Mouse (Mus musculus): Measurements from ENCODE around the gene Slc2a6. TPM values are rescaled to one million over a fixed set of nuclear protein-coding genes. Genes with fewer than 3 reads are reported as not detected.
A peak's percentile ranks its signal among the peaks of the same experiment; 100 is the strongest.

Slc2a6 gene
- 8.3 and 9.3 TPM in 2 replicates for polyA plus RNA-seq (2015; fragmentation: Nextera tagmentation; extraction: Ambion mirVana)

DNA sequence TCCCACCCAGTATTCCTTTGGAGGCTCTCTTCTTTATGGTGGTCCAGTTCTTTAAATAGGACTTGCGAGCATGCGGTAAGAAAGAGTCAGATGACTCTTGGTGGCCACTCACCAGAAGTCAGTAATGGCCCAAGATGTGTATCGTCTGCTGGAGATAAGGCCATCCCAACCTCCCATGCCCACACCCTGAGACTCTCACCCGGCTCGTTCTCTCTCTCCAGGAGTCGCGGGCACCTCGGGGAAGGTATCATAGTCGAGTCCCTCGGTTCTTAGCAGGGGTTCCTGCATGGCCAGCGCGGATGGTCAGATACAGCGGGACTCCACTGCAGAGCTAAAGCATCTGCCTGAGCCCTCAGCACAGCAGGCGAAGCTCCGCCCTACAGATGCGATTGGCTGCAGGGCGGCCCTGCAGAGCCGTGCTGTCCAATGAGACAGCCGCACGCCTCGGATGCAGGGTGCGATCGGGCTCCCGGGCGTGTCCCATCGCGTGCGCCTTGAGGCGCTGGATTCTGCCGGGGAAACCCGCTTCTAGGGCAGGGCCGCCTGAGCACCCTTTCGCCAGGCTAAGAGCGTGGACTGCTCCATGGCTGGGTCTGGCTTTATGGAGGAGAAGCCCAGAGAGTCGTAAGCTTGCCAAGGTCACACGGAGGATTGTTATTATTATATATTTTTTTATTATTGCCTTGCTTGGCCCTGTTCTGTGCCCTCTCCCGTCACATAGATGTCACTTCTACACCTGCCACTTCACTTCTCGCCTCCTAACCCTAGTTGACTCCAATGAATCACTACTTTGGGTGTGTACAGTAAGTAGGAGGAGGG is at the start of gene Slc2a6:
Gene Slc2a6, minus strand, starts transcription at position 381 of the 819 bp plus-strand sequence.
- no peaks in the 10 kb centered on the region for H3K9me3 ChIP-seq
- peaks cover 22% of the 10 kb centered on the region for H3K4me1 ChIP-seq (replicated peaks)
- no peaks in the 10 kb centered on the region for H3K36me3 ChIP-seq
- WGBS, result 3% methylated on average over 38 of the region's 38 CpGs
- peak within 1 kb of the TSS; percentile 41 for H3K4me3 ChIP-seq
- ATAC-seq (ENCODE audit: low read depth), result peak; percentile 99
- H3K27me3 ChIP-seq, result peaks cover 17% of the 10 kb centered on the region
- peak within 1 kb of the TSS; percentile 61; the same call in 1 of the 2 replicates for H3K27ac ChIP-seq (replicated peaks)
- H3K9ac ChIP-seq, result peak within 1 kb of the TSS; percentile 72
- peak within 1 kb of the TSS; percentile 60 for H3K4me2 ChIP-seq

DNA sequence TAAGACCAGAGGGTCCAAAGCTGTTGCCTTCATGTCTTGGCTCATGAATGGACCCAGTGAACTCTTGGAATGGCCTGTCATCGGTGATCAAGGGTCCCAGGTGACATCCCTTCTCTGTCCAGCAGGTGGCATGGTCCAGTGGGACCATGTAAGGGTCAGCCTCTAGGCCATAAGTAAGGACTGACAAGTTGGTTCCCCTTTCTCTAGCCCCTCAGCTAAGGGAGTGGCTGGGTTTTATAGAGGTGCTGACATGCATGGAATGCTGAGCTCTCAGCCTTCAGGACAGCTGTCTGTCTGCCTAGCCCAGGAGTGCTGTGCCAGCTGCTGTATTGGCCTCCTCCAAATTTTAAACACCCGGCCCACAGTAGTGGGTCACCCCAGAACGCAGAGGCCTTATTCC is 47.7 kb upstream of the Slc2a6 start:
- H3K9ac ChIP-seq, result no peak overlapping the region
- peaks cover 43% of the 10 kb centered on the region for H3K4me1 ChIP-seq (replicated peaks)
- H3K9me3 ChIP-seq, result no peaks in the 10 kb centered on the region
- H3K36me3 ChIP-seq, result no peaks in the 10 kb centered on the region
- no peak overlapping the region for H3K4me3 ChIP-seq
- H3K4me2 ChIP-seq, result no peak overlapping the region
- no peak overlapping the region for H3K27ac ChIP-seq (replicated peaks)
- H3K27me3 ChIP-seq, result no peaks in the 10 kb centered on the region; the same call in 1 of the 2 replicates
- no peak for ATAC-seq (ENCODE audit: low read depth)
- 69% methylated on average over 3 of the region's 3 CpGs for WGBS

DNA sequence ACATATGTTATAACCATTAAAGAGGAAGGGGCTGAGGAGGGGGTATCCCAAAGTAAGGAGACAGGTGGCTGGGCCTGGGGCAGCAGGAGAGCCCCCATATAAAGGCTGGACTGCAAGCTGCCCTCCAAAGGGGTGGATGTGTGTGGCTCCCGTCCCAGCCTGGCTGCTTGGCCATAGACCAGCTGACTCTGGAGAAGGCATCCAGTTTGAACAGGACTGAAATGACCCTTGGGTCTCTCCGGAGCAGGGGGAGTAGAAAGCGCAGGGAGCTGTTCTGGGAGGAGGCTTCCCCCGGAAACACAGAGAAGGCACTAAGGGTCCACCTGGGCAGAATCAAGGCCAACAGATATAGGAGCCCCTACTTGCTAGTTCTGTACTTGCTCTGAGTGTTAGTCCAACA is 47.0 kb upstream of the Slc2a6 start:
- Histone ChIP-seq H3K27ac (replicated peaks) (no peak overlapping the region), H3K27me3 (no peaks in the 10 kb centered on the region; the same call in 1 of the 2 replicates), H3K4me2 (no peak overlapping the region), H3K9ac (no peak overlapping the region), H3K36me3 (no peaks in the 10 kb centered on the region), H3K9me3 (no peaks in the 10 kb centered on the region), H3K4me3 (no peak overlapping the region), H3K4me1 (replicated peaks) (peaks cover 41% of the 10 kb centered on the region)
- no peak for ATAC-seq (ENCODE audit: low read depth)
- 88% methylated on average over 4 of the region's 4 CpGs for WGBS

DNA sequence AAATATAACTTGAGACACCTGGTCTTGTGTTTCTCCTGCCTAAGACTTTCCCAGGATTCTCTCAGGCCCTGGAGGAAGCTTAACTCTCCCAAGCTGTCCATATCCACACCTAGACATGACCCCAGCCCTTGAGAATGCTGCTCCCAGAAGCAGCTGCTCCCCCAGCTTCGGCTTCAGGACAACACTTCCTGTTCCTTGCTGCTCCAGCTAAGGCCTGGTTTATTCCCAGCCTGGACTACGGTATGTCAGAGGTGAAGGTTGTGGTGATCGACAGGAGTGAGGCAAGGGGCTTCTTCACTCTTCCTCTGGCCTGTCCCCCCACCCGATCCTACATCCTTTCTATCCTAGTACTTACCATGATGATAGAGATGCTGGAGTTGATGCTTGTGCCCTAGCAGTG is 45.6 kb upstream of the Slc2a6 start:
- ATAC-seq (ENCODE audit: low read depth), result no peak
- no peaks in the 10 kb centered on the region for H3K36me3 ChIP-seq
- WGBS, result 75% methylated on average over 4 of the region's 4 CpGs
- H3K27ac ChIP-seq (replicated peaks), result no peak overlapping the region
- H3K9ac ChIP-seq, result no peak overlapping the region
- H3K27me3 ChIP-seq, result no peaks in the 10 kb centered on the region; the same call in 1 of the 2 replicates
- no peak overlapping the region for H3K4me2 ChIP-seq
- H3K4me1 ChIP-seq (replicated peaks), result peaks cover 27% of the 10 kb centered on the region
- H3K4me3 ChIP-seq, result no peak overlapping the region
- no peaks in the 10 kb centered on the region for H3K9me3 ChIP-seq

DNA sequence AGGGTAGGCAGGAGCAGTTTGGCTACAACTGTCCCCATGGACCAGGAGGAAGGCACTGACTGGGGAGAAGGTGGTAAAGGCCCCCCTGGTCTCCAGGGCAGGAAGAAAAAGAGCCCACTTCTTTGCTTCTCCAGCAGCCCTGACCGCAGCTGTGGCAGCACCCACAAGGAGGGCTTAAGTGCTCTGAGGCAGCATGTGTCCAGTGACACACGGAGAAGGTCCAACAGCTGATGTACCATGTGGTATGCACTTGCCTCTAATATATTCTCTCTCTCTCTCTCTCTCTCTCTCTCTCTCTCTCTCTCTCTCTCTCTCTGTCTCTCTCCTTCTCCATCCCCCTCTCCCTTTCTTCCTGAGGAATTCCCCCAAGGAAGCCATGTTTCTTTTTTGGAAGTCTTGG is 44.2 kb upstream of the Slc2a6 start, which contains the start of gene Mymk:
Gene Mymk, minus strand, starts transcription at position 202 of the 400 bp plus-strand sequence.
- no peaks in the 10 kb centered on the region for H3K9me3 ChIP-seq
- H3K27me3 ChIP-seq, result no peaks in the 10 kb centered on the region; the same call in 1 of the 2 replicates
- no peak within 1 kb of the TSS for H3K4me3 ChIP-seq
- no peak for ATAC-seq (ENCODE audit: low read depth)
- H3K4me2 ChIP-seq, result no peak within 1 kb of the TSS
- WGBS, result 88% methylated on average over 2 of the region's 2 CpGs
- H3K27ac ChIP-seq (replicated peaks), result 0 out of 2 replicates have a peak within 1 kb of the TSS, but pooled peaks have one; percentile 13
- H3K9ac ChIP-seq, result no peak within 1 kb of the TSS
- no peaks in the 10 kb centered on the region for H3K36me3 ChIP-seq
- peaks cover 23% of the 10 kb centered on the region for H3K4me1 ChIP-seq (replicated peaks)

DNA sequence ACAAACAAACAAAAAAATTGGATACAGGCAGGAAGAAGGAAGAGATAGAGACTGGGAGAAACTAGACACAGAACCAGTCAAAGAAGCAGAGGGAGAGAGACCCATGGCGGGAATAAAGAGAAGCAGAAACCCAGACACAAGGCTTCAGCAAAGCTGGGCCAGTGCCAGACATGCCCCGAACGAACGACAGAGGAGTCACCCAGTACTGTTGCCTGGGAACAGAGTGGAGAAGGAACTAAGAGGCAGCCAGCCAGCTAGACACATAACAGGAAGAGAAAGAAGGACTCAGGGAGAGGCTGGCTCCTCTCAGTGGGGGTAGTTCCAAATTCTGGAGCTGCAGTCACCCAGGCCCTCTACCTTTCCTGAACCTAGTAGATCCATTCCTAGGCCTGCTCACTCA is 43.3 kb upstream of the Slc2a6 start:
- 39% methylated on average over 4 of the region's 4 CpGs for WGBS
- no peaks in the 10 kb centered on the region for H3K9me3 ChIP-seq
- H3K36me3 ChIP-seq, result no peaks in the 10 kb centered on the region
- no peak overlapping the region for H3K9ac ChIP-seq
- H3K4me1 ChIP-seq (replicated peaks), result peaks cover 23% of the 10 kb centered on the region
- no peak overlapping the region for H3K4me3 ChIP-seq
- ATAC-seq (ENCODE audit: low read depth), result peak; percentile 61; the same call in 1 of the 2 replicates
- H3K4me2 ChIP-seq, result no peak overlapping the region
- 0 out of 2 replicates have a peak overlapping the region, but pooled peaks have one; percentile 13 for H3K27ac ChIP-seq (replicated peaks)
- no peaks in the 10 kb centered on the region; the same call in 1 of the 2 replicates for H3K27me3 ChIP-seq

DNA sequence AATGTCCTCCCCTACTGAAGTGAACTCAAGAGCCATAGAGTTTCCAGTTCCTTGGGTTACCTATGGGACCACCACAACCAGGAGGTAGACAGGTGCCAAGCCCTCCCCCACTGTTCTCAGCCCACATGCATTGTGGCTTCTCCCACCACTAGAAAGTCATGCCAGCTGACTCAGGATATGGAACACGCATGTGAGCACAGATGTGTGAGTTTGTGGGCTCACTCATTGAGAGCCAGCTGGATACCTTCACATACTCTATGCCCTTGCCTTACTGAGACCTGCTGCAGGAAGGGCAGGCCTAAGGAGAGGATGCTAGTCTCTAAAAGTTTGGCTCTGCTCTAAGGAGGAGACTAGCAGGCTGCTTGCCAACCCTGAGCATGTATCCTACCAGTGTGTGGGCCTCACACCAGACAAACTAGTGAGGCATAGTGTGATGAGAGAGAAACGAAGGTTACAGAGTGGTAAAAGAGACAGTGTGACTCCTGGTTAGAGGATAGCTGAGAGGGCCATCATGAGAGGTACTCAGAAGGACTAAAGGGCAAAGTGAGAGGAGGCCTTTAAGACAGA is 42.5 kb upstream of the Slc2a6 start:
- Histone ChIP-seq H3K4me3 (no peak overlapping the region), H3K4me2 (no peak overlapping the region), H3K36me3 (no peaks in the 10 kb centered on the region), H3K27me3 (no peaks in the 10 kb centered on the region; the same call in 1 of the 2 replicates), H3K4me1 (replicated peaks) (peaks cover 23% of the 10 kb centered on the region), H3K9me3 (no peaks in the 10 kb centered on the region), H3K27ac (replicated peaks) (no peak overlapping the region), H3K9ac (no peak overlapping the region)
- 82% methylated on average over 2 of the region's 2 CpGs for WGBS
- ATAC-seq (ENCODE audit: low read depth), result no peak

DNA sequence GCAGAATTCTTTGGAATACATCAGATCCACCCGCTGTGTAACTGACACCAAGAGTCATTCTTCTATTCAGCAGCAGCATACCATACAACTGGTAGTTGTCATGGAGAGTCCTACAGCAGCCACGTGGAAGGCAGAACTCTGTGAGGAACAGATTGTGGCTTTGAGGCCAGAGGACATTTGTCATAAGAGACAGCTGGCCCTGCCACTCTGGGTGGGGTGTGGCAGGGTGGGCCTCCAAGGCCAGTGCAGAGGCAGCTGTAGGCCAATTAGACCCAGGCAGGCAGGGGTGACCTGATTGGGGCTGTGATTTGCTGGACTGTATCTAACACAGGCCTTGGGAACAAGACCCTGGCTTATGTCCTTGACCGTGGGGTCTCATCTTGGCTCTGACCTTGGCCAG is 41.8 kb upstream of the Slc2a6 start:
- WGBS, result 40% methylated on average over 3 of the region's 3 CpGs
- no peak overlapping the region for H3K9ac ChIP-seq
- no peak overlapping the region for H3K4me3 ChIP-seq
- H3K36me3 ChIP-seq, result no peaks in the 10 kb centered on the region
- no peaks in the 10 kb centered on the region; the same call in 1 of the 2 replicates for H3K27me3 ChIP-seq
- peaks cover 23% of the 10 kb centered on the region for H3K4me1 ChIP-seq (replicated peaks)
- no peaks in the 10 kb centered on the region for H3K9me3 ChIP-seq
- no peak overlapping the region for H3K4me2 ChIP-seq
- H3K27ac ChIP-seq (replicated peaks), result no peak overlapping the region
- ATAC-seq (ENCODE audit: low read depth), result no peak

DNA sequence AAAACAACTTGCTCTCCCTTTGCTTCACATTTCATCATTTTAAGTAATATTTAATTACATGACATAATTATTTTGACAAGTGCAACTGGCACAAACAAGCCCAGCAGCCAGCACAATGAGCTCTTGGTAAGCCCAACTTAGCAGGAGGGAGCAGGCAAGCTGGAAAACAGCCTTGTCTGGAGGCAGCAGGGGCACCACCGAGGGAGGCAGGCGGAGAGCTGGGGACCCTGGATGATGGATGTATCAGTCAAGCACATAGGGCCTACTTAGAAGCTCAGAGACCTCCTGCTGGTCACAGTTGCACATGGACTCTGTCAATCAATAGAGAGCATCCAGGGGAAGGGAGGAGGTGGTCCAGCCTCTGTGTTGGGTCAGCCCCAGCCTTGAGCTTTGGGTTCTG is 40.2 kb upstream of the Slc2a6 start:
- H3K4me3 ChIP-seq, result no peak overlapping the region
- no peaks in the 10 kb centered on the region for H3K9me3 ChIP-seq
- H3K36me3 ChIP-seq, result no peaks in the 10 kb centered on the region
- H3K4me1 ChIP-seq (replicated peaks), result peaks cover 23% of the 10 kb centered on the region
- H3K27ac ChIP-seq (replicated peaks), result no peak overlapping the region
- H3K4me2 ChIP-seq, result no peak overlapping the region
- no peak overlapping the region for H3K9ac ChIP-seq
- ATAC-seq (ENCODE audit: low read depth), result no peak
- no peaks in the 10 kb centered on the region; the same call in 1 of the 2 replicates for H3K27me3 ChIP-seq
- WGBS, result 28% methylated on average over 2 of the region's 2 CpGs

DNA sequence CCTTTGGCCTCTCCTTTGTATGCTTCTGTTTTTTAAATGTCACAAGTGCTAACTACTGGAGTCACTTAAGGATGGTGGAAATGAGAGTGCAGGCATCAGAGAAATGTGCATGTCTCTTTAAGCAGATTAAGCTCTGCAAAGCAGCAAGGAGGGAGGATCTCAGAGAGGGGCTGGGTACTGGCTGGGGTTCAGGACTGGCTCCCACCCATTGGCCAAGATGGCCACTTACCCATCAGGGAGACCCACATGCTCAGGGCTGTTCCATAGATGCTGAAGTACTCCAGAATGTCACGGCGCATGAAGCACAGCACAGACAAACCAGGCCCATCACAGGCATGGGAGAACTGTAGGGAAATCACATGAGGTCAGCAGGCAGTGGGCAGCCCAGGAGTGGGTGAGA is 39.3 kb upstream of the Slc2a6 start:
- H3K9ac ChIP-seq, result no peak overlapping the region
- peaks cover 23% of the 10 kb centered on the region for H3K4me1 ChIP-seq (replicated peaks)
- no peaks in the 10 kb centered on the region for H3K27me3 ChIP-seq
- ATAC-seq (ENCODE audit: low read depth), result no peak
- no peaks in the 10 kb centered on the region for H3K36me3 ChIP-seq
- no peak overlapping the region for H3K27ac ChIP-seq (replicated peaks)
- H3K9me3 ChIP-seq, result no peaks in the 10 kb centered on the region
- H3K4me3 ChIP-seq, result no peak overlapping the region
- no peak overlapping the region for H3K4me2 ChIP-seq
- 87% methylated on average over 2 of the region's 2 CpGs for WGBS

DNA sequence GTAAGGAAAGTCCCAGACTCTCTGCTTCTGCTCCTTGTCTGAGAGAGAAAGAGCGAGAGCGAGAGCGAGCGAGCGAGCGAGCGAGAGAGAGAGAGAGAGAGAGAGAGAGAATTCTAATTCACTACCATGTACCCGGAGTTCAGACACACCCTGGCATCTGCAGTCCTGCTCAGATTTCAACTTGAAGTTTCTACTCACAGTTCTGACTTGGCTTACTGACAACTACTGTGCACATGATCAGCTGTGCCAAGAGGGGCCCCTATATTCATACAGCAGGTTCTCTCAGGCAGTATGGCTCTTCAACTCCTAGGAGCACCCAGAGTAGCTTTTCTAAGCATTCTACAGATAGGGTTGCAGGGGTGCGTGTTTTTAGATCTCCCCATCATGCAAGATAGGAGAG is 31.4 kb upstream of the Slc2a6 start:
- Histone ChIP-seq H3K4me3 (no peak overlapping the region), H3K4me2 (no peak overlapping the region), H3K27ac (replicated peaks) (no peak overlapping the region), H3K9ac (no peak overlapping the region), H3K36me3 (no peaks in the 10 kb centered on the region), H3K27me3 (no peaks in the 10 kb centered on the region), H3K9me3 (no peaks in the 10 kb centered on the region), H3K4me1 (replicated peaks) (peaks cover 15% of the 10 kb centered on the region)
- no peak for ATAC-seq (ENCODE audit: low read depth)
- WGBS, result 78% methylated on average over 9 of the region's 9 CpGs

DNA sequence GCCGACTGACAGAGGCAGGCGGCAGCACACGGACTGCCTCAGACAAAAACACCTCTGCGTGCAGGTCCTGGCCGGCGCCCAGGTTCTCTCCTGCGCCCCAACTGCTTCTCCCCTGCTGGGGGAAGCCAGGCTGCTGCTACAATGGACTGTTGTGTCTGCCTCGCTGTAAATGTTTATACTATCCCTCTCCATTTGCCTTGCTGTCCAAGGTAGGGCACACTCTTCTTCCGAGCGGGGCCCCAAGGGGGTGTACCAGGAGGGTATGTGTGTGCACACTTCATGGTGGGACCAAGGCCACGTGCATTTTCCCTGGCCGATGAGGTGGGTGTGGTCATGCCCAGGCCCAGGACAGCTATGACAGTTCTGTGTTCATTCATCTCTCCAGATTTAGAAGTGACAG is 31.0 kb upstream of the Slc2a6 start:
- no peaks in the 10 kb centered on the region for H3K36me3 ChIP-seq
- H3K27me3 ChIP-seq, result no peaks in the 10 kb centered on the region
- no peak overlapping the region for H3K9ac ChIP-seq
- H3K4me2 ChIP-seq, result no peak overlapping the region
- peaks cover 15% of the 10 kb centered on the region for H3K4me1 ChIP-seq (replicated peaks)
- no peaks in the 10 kb centered on the region for H3K9me3 ChIP-seq
- H3K27ac ChIP-seq (replicated peaks), result no peak overlapping the region
- no peak overlapping the region for H3K4me3 ChIP-seq
- 16% methylated on average over 12 of the region's 12 CpGs for WGBS
- no peak for ATAC-seq (ENCODE audit: low read depth)
